8 mouse cellular contexts compared by ENCODE assay signal in genomic region chr11:60931869-60932481, GRCm38 (mm10). TPM values are rescaled to one million over a fixed set of nuclear protein-coding genes. Genes with fewer than 3 reads are reported as not detected.
A peak's percentile ranks its signal among the peaks of the same experiment; 100 is the strongest.
DNase-seq lines count a peak whose midpoint lies in the region; ATAC-seq and TF ChIP-seq lines count a peak whose summit lies in the region.

TSS of gene Map2k3 (plus strand) at chr11:60932033.

- DNase-seq in MEL (ENCODE audit: low read depth, low spot score): peak; percentile 99
- DNase-seq in cerebellum, adult 2 months: peak; percentile 95 to 98
- DNase-seq in forelimb bud, embryonic 11.5 days (ENCODE audit: low read depth, low spot score): peak; percentile 92
- DNase-seq in layer of hippocampus, adult 9-10 months (ENCODE audit: low spot score): peak; percentile 84
- peak; percentile 81 for DNase-seq in ovary, postnatal 10 days (ENCODE audit: low spot score)
- DNase-seq in thymus, postnatal 10 days (ENCODE audit: low spot score in 2 of 2): peak; percentile 90

- peak; percentile 94 to 98 for TF ChIP-seq POLR2A in MEL (IDR thresholded peaks at IDR 0.05; ENCODE audit: control insufficient read depth in 1 of 2, insufficient read depth in 1 of 2, low read depth in 1 of 2, low read length in 2 of 2, poor library complexity in 1 of 2)
- peak; percentile 92 for TF ChIP-seq POLR2A in cerebellum, adult 2 months (IDR thresholded peaks at IDR 0.05; ENCODE audit: borderline replicate concordance, insufficient read depth, low read length)

- peak within 1 kb of the TSS; percentile 90 for H3K9ac ChIP-seq in MEL (ENCODE audit: control insufficient read depth, low read depth, low read length, poor library complexity, severe bottlenecking)
- peak within 1 kb of the TSS; percentile 91 for H3K9ac ChIP-seq in lung, embryonic 16.5 days (ENCODE audit: low read length)

- H3K4me1 ChIP-seq in MEL (ENCODE audit: control insufficient read depth in 1 of 2, insufficient read depth in 2 of 2, low read length in 2 of 2): peaks cover 19 to 50% of the 10 kb centered on the region in 2 experiments
- H3K4me1 ChIP-seq in cerebellum, adult 2 months (ENCODE audit: control insufficient read depth, insufficient read depth, low read length): peaks cover 24% of the 10 kb centered on the region
- peaks cover 37% of the 10 kb centered on the region for H3K4me1 ChIP-seq in lung, embryonic 16.5 days (replicated peaks; ENCODE audit: control insufficient read depth, insufficient read depth, low read length)

- H3K27ac ChIP-seq in MEL (ENCODE audit: control insufficient read depth, low read depth, low read length): peak within 1 kb of the TSS; percentile 40
- peak within 1 kb of the TSS; percentile 74 for H3K27ac ChIP-seq in cerebellum, adult 2 months (ENCODE audit: insufficient read depth, low read length)
- peak within 1 kb of the TSS; percentile 85 for H3K27ac ChIP-seq in lung, embryonic 16.5 days (ENCODE audit: low read length)

- H3K79me2 ChIP-seq in MEL (ENCODE audit: control insufficient read depth, insufficient read depth, low read length, poor library complexity): peaks cover 67% of the 10 kb centered on the region

- no peak for TF ChIP-seq CTCF in MEL (IDR thresholded peaks at IDR 0.05 in 2 of 3, conservative IDR thresholded peaks at IDR 0.05 in 1 of 3; ENCODE audit: control insufficient read depth in 1 of 3, insufficient read depth in 1 of 3, low read depth in 2 of 3, low read length in 3 of 3, poor library complexity in 1 of 3, severe bottlenecking in 1 of 3)
- no peak for TF ChIP-seq CTCF in cerebellum, adult 2 months (IDR thresholded peaks at IDR 0.05; ENCODE audit: borderline replicate concordance, insufficient read depth, low read depth, low read length)

- no peak for TF ChIP-seq EP300 in MEL (IDR thresholded peaks at IDR 0.05; ENCODE audit: low read depth in 1 of 2, low read length in 2 of 2)

- no peaks in the 10 kb centered on the region for H3K9me3 ChIP-seq in MEL (replicated peaks; ENCODE audit: insufficient read depth, low read length)
- H3K9me3 ChIP-seq in lung, embryonic 16.5 days (ENCODE audit: control insufficient read depth, low read length): no peaks in the 10 kb centered on the region

- peak; percentile 77 to 78 for ATAC-seq in hematopoietic stem cell, adult 5-6 weeks (replicated peaks in 1 of 2; ENCODE audit: insufficient read depth in 1 of 2, low FRiP score in 2 of 2, low TSS enrichment in 1 of 2, low read depth in 1 of 2, poor library complexity in 2 of 2, severe bottlenecking in 2 of 2)
- peak; percentile 97 for ATAC-seq in lung, embryonic 16.5 days (ENCODE audit: low read depth)

- TF ChIP-seq RAD21 in MEL (IDR thresholded peaks at IDR 0.05; ENCODE audit: low read depth, low read length): no peak

- H3K4me3 ChIP-seq in MEL (ENCODE audit: control insufficient read depth in 1 of 2, insufficient read depth in 1 of 2, low read depth in 2 of 2, low read length in 2 of 2): peak within 1 kb of the TSS; percentile 71 to 99
- peak within 1 kb of the TSS; percentile 72 for H3K4me3 ChIP-seq in cerebellum, adult 2 months (replicated peaks; ENCODE audit: insufficient read depth, low read depth, low read length)
- H3K4me3 ChIP-seq in lung, embryonic 16.5 days (ENCODE audit: low read length): peak within 1 kb of the TSS; percentile 91

- H3K4me2 ChIP-seq in lung, embryonic 16.5 days (ENCODE audit: low read depth, low read length): peak within 1 kb of the TSS; percentile 95

- H3K27me3 ChIP-seq in MEL (ENCODE audit: control insufficient read depth in 1 of 2, insufficient read depth in 2 of 2, low read length in 2 of 2): no peaks in the 10 kb centered on the region
- H3K27me3 ChIP-seq in cerebellum, adult 2 months (ENCODE audit: control insufficient read depth, insufficient read depth, low read length): no peaks in the 10 kb centered on the region
- H3K27me3 ChIP-seq in lung, embryonic 16.5 days (ENCODE audit: control insufficient read depth, insufficient read depth, low read depth, low read length): no peaks in the 10 kb centered on the region

- under 1% methylated on average over 58 of the region's 59 CpGs for WGBS in cerebellum, adult 2 months
- 0% methylated on average over 42 of the region's 59 CpGs for WGBS in lung, embryonic 16.5 days

- peaks cover 0 to 37% of the 10 kb centered on the region in 2 experiments; a peak in 2 of 4 replicates for H3K36me3 ChIP-seq in MEL (ENCODE audit: control insufficient read depth in 1 of 2, insufficient read depth in 2 of 2, low read length in 2 of 2)
- no peaks in the 10 kb centered on the region for H3K36me3 ChIP-seq in lung, embryonic 16.5 days (ENCODE audit: control insufficient read depth, insufficient read depth, low read length)

TF ChIP-seq in MEL, 35 proteins besides CTCF, POLR2A, EP300 and RAD21:
- TF ChIP-seq SIN3A (IDR thresholded peaks at IDR 0.05; ENCODE audit: low read length): peak; percentile 54; the same call in 1 of the 2 replicates
- peak; percentile 80 for TF ChIP-seq TCF12 (IDR thresholded peaks at IDR 0.05; ENCODE audit: low read depth, low read length)
- TF ChIP-seq CHD2 (IDR thresholded peaks at IDR 0.05; ENCODE audit: low read length): no peak
- peak; percentile 98 for TF ChIP-seq NELFE (IDR thresholded peaks at IDR 0.05; ENCODE audit: low read depth, low read length)
- TF ChIP-seq ZMIZ1 (IDR thresholded peaks at IDR 0.05; ENCODE audit: low read depth, low read length): peak; percentile 90
- peak; percentile 66; the same call in 1 of the 2 replicates for TF ChIP-seq USF1 (IDR thresholded peaks at IDR 0.05; ENCODE audit: low read depth, low read length)
- TF ChIP-seq TBP (IDR thresholded peaks at IDR 0.05; ENCODE audit: low read depth, low read length): peak; percentile 90
- TF ChIP-seq BHLHE40 (IDR thresholded peaks at IDR 0.05; ENCODE audit: borderline replicate concordance, low read depth, low read length): no peak
- TF ChIP-seq POLR2AphosphoS5 (IDR thresholded peaks at IDR 0.05; ENCODE audit: borderline replicate concordance, low read depth, low read length): peak; percentile 51; the same call in 1 of the 2 replicates
- no peak for TF ChIP-seq GABPA (IDR thresholded peaks at IDR 0.05; ENCODE audit: low read depth, low read length)
- no peak for TF ChIP-seq MYC (IDR thresholded peaks at IDR 0.05; ENCODE audit: low read depth, low read length)
- peak; percentile 71 for TF ChIP-seq HCFC1 (IDR thresholded peaks at IDR 0.05; ENCODE audit: low read depth, low read length)
- peak; percentile 96 for TF ChIP-seq POLR2AphosphoS2 (IDR thresholded peaks at IDR 0.05; ENCODE audit: low read length)
- peak; percentile 84; the same call in 1 of the 2 replicates for TF ChIP-seq MAZ (IDR thresholded peaks at IDR 0.05; ENCODE audit: low read depth, low read length)
- TF ChIP-seq CHD1 (IDR thresholded peaks at IDR 0.05; ENCODE audit: low read depth, low read length): peak; percentile 24; the same call in 1 of the 2 replicates
- TF ChIP-seq RCOR1 (IDR thresholded peaks at IDR 0.05; ENCODE audit: low read depth, low read length): no peak
- no peak for TF ChIP-seq MEF2A (IDR thresholded peaks at IDR 0.05; ENCODE audit: extremely low read depth, insufficient replicate concordance, low read depth, low read length, poor library complexity, severe bottlenecking)
- no peak for TF ChIP-seq MYB (IDR thresholded peaks at IDR 0.05; ENCODE audit: low read depth, low read length)
- no peak for TF ChIP-seq ZKSCAN1 (IDR thresholded peaks at IDR 0.05; ENCODE audit: low read depth, low read length)
- no peak for TF ChIP-seq MXI1 (IDR thresholded peaks at IDR 0.05; ENCODE audit: low read depth, low read length)
- TF ChIP-seq UBTF (IDR thresholded peaks at IDR 0.05; ENCODE audit: borderline replicate concordance, insufficient read depth, low read depth, low read length): no peak
- TF ChIP-seq JUND (IDR thresholded peaks at IDR 0.05; ENCODE audit: low read depth, low read length): no peak
- TF ChIP-seq E2F4 (IDR thresholded peaks at IDR 0.05; ENCODE audit: borderline replicate concordance, low read depth, low read length): peak; percentile 59; the same call in 1 of the 2 replicates
- no peak for TF ChIP-seq TAL1 (IDR thresholded peaks at IDR 0.05; ENCODE audit: low read length)
- TF ChIP-seq ZNF384 (IDR thresholded peaks at IDR 0.05; ENCODE audit: low read depth, low read length): no peak
- TF ChIP-seq ZC3H11A (IDR thresholded peaks at IDR 0.05; ENCODE audit: low read depth, low read length): no peak
- peak; percentile 46; the same call in 1 of the 2 replicates for TF ChIP-seq NRF1 (IDR thresholded peaks at IDR 0.05; ENCODE audit: insufficient read depth, low read depth, low read length, poor library complexity, severe bottlenecking)
- TF ChIP-seq SMC3 (IDR thresholded peaks at IDR 0.05; ENCODE audit: low read depth, low read length): no peak
- TF ChIP-seq ELF1 (IDR thresholded peaks at IDR 0.05; ENCODE audit: low read depth, low read length): peak; percentile 5; the same call in 1 of the 2 replicates
- TF ChIP-seq KAT2A (conservative IDR thresholded peaks at IDR 0.05; ENCODE audit: low read depth, low read length): no peak
- no peak for TF ChIP-seq MAFK (IDR thresholded peaks at IDR 0.05; ENCODE audit: borderline replicate concordance, low read depth, low read length)
- peak; percentile 22; the same call in 1 of the 2 replicates for TF ChIP-seq ETS1 (IDR thresholded peaks at IDR 0.05; ENCODE audit: low read depth, low read length)
- TF ChIP-seq MAX (IDR thresholded peaks at IDR 0.05; ENCODE audit: low read length): 0 out of 2 replicates have a peak, but pooled peaks have one; percentile 27
- no peak for TF ChIP-seq GATA1 (IDR thresholded peaks at IDR 0.05; ENCODE audit: low read depth, low read length)
- no peak for TF ChIP-seq USF2 (IDR thresholded peaks at IDR 0.05; ENCODE audit: borderline replicate concordance in 1 of 2, insufficient read depth in 1 of 2, low read depth in 1 of 2, low read length in 2 of 2)

RNA-seq across cellular contexts. Expression of gene Map2k3, which starts in this region (rescaled TPM):
- 69.2 and 73.2 TPM in 2 replicates for total RNA-seq in MEL (2012; rRNA removed)
- 100 to 1,000 TPM; 111 to 132 TPM for polyA plus RNA-seq in MEL (2012; ENCODE audit: insufficient read depth in 1 of 2, insufficient read length in 2 of 2, low read depth in 1 of 2, low replicate concordance in 2 of 2, missing spikeins in 1 of 2)
- polyA plus RNA-seq in cerebellum, adult 2 months (2012; rRNA removed): 15.6 and 18.2 TPM in 2 replicates
- total RNA-seq in hematopoietic stem cell, adult 5-6 weeks (2017): 20.5 and 23.0 TPM in 2 replicates
- 110 and 114 TPM in 2 replicates for polyA plus RNA-seq in lung, embryonic 16.5 days (2015; fragmentation: Nextera tagmentation; extraction: Ambion mirVana)

Comparison
In these comparisons a context has a peak if more than half of its experiments do, and no peak if none do; other contexts are left out.
1. Peak in every context shown above with its lines: DNase-seq, ATAC-seq, H3K4me3 ChIP-seq and H3K27ac ChIP-seq.